Mouse (Mus musculus): Measurements from ENCODE around the gene Crkl. TPM values are rescaled to one million over a fixed set of nuclear protein-coding genes. Genes with fewer than 3 reads are reported as not detected.
A peak's percentile ranks its signal among the peaks of the same experiment; 100 is the strongest.

Gene Crkl
- polyA plus RNA-seq, 1 experiment: 35.7 TPM

DNA sequence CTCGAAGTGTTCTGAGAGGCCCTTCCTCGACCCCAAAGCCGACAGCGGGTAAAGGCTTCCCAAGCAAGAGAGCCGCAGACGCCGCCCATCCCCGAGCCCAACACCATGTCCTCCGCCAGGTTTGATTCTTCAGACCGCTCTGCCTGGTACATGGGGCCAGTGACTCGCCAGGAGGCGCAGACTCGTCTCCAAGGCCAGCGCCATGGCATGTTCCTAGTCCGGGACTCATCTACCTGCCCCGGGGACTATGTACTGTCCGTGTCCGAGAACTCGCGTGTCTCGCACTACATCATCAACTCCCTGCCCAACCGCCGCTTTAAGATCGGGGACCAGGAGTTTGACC lies 557 bp downstream of the Crkl start:
- Histone ChIP-seq H3K27ac (ENCODE audit: insufficient read depth, low read length) (peak overlapping the region; percentile 44), H3K4me3 (ENCODE audit: insufficient read depth, low read length) (peak overlapping the region; percentile 96), H3K4me1 (ENCODE audit: control insufficient read depth, insufficient read depth, low read length) (peaks cover 15% of the 10 kb centered on the region)
- TF ChIP-seq POLR2A (IDR thresholded peaks at IDR 0.05; ENCODE audit: low read depth, low read length) (no peak), CTCF (IDR thresholded peaks at IDR 0.05; ENCODE audit: borderline replicate concordance, insufficient read depth, low read length) (no peak)

DNA sequence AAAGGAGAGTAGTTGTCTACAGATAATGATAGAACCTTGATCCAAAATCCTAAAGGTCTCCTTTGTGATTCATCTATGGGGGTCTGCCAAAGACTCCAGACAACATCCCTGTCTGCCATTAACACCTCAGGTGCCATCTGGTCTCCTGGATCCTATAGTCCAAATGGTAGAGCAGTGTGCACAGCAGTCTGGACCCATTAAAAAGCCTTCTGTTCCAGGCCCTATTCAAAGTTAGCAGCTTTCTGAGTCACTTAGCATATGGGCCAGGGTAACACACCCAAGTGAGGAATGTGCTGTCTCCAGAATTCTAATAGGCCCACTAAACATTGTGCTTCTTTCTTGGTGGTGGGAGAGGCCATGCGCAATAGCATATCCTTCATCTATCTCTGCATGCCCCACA lies 5.1 kb downstream of the Crkl start:
- Histone ChIP-seq H3K4me1 (ENCODE audit: control insufficient read depth, insufficient read depth, low read length) (peaks cover 19% of the 10 kb centered on the region), H3K27ac (ENCODE audit: insufficient read depth, low read length) (peak overlapping the region; percentile 14; the same call in 1 of the 2 replicates), H3K4me3 (ENCODE audit: insufficient read depth, low read length) (no peak overlapping the region)
- TF ChIP-seq POLR2A (IDR thresholded peaks at IDR 0.05; ENCODE audit: low read depth, low read length) (no peak), CTCF (IDR thresholded peaks at IDR 0.05; ENCODE audit: borderline replicate concordance, insufficient read depth, low read length) (no peak)

DNA sequence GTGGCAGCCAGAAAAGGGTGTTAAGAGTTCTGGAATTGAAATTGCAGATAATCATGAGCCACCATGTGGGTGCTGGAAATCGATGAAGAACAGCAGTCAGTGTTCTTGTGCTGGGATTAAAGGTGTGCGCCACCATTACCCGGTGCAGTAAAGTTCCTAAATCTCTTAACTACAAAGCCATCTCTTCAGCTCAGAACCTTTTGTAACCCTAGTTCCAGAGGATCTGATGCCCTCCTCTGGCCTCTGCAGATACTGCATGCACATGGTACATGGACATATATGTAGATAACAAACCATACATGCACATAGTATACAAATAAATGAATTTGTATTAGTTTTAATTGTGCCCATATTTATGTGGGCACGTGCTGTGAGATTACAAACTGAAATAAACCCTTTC lies 8.5 kb downstream of the Crkl start:
- no peak overlapping the region for H3K4me3 ChIP-seq (ENCODE audit: insufficient read depth, low read length)
- TF ChIP-seq POLR2A (IDR thresholded peaks at IDR 0.05; ENCODE audit: low read depth, low read length): no peak
- no peak overlapping the region for H3K27ac ChIP-seq (ENCODE audit: insufficient read depth, low read length)
- peaks cover 14% of the 10 kb centered on the region for H3K4me1 ChIP-seq (ENCODE audit: control insufficient read depth, insufficient read depth, low read length)

DNA sequence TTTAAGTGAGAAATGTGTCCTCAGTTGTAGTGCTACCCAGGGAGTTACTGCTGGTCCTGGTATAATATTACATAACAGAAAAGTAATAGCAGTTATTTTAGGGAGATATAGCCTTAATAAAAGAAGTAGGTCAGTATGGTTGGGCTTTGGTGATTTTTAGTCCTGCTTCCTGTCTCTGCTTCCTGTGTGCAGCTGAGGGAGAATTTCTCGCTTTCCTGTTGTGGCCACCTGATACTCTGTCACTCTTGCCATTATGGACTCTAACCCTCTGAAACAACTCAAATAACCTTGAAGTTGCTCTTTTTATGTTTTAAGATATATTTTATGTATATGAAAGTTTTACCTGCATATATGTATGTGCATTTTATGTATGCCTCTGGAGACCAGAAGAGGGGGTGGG lies 9.8 kb downstream of the Crkl start:
- Histone ChIP-seq H3K4me3 (ENCODE audit: insufficient read depth, low read length) (no peak overlapping the region), H3K4me1 (ENCODE audit: control insufficient read depth, insufficient read depth, low read length) (peaks cover 8% of the 10 kb centered on the region), H3K27ac (ENCODE audit: insufficient read depth, low read length) (no peak overlapping the region)
- no peak for TF ChIP-seq CTCF (IDR thresholded peaks at IDR 0.05; ENCODE audit: borderline replicate concordance, insufficient read depth, low read length)
- no peak for TF ChIP-seq POLR2A (IDR thresholded peaks at IDR 0.05; ENCODE audit: low read depth, low read length)

DNA sequence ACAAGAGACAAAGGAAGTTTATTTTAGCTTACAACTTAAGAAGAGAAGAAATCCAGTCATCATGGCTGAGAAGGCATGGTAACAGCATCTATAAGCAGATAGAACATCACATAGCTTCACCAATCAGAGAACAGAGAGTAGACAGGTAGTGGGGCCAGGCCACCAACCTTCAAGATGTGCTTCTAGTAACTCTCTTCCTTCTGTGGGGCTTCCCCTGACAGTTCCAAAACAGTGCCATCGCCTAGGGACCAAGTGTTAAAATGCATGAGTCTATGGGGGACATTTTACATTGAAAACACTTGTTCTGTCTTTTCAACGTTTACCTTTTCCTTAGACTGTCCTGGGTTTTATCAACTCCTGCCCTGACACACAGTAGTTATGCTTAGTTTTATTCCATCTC lies 11.4 kb downstream of the Crkl start:
- Histone ChIP-seq H3K27ac (ENCODE audit: insufficient read depth, low read length) (no peak overlapping the region), H3K4me3 (ENCODE audit: insufficient read depth, low read length) (no peak overlapping the region), H3K4me1 (ENCODE audit: control insufficient read depth, insufficient read depth, low read length) (0 out of 2 replicates have a peak, but pooled peaks cover 3% of the 10 kb centered on the region)
- TF ChIP-seq CTCF (IDR thresholded peaks at IDR 0.05; ENCODE audit: borderline replicate concordance, insufficient read depth, low read length) (no peak), POLR2A (IDR thresholded peaks at IDR 0.05; ENCODE audit: low read depth, low read length) (no peak)

DNA sequence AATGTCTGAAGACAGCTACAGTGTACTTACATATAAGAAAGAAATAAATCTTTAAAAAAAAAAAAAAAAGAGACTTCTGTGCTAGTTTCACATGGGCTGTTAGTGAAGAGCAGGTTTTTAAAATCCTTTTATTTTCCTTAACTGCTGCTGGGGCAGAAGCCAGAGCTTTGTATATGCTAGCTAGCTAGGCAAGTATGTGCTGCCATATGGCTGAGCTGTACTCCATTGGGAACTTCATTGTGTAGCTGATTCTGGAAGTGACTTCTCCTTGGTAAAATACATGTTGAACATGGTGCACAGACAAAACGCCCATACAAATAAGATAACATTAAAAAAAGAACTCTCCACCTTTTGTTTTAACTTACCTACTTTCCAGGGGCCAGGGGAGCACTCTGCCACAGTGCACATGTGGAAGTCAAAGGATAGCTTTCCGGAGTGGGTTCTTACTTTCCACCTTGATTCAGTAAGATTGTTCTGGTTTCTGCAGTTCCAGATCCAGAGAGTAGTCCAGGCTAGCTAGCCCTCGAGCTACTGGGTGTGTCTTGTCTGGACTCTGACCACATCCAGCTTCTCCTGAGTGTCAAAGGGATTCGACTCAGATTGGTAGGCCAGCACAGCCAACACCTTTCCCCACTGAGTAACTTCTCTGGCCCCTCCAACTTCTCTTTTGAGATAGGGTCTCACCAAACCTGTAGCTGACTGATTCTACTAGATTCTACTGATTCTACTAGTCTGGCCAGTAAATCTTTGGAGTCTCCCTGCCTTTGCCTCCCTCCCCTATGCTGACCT lies 15.3 kb downstream of the Crkl start:
- TF ChIP-seq POLR2A (IDR thresholded peaks at IDR 0.05; ENCODE audit: low read depth, low read length) (no peak), CTCF (IDR thresholded peaks at IDR 0.05; ENCODE audit: borderline replicate concordance, insufficient read depth, low read length) (no peak)
- Histone ChIP-seq H3K27ac (ENCODE audit: insufficient read depth, low read length) (no peak overlapping the region), H3K4me1 (ENCODE audit: control insufficient read depth, insufficient read depth, low read length) (no peaks in the 10 kb centered on the region), H3K4me3 (ENCODE audit: insufficient read depth, low read length) (no peak overlapping the region)

DNA sequence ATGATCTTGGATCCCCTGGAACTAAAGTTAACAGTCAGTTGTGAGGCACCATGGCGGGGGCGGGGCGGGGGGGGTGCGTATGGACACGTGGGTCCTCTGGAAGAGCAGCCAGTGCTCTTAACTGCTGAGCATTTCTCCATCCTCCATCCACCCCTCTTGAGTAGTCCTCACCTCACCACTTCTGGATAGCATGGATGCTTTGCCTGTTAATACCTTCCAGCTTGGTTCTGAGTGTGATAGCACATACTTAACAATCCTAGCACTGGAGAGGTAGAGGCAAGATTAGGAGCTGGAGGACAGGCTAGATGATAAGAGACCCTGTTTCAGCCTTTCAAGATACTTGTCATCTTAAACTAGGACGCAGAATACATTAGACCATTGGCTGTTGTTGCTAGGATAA lies 20.7 kb downstream of the Crkl start:
- Histone ChIP-seq H3K4me1 (ENCODE audit: control insufficient read depth, insufficient read depth, low read length) (no peaks in the 10 kb centered on the region), H3K4me3 (ENCODE audit: insufficient read depth, low read length) (no peak overlapping the region), H3K27ac (ENCODE audit: insufficient read depth, low read length) (no peak overlapping the region)
- no peak for TF ChIP-seq CTCF (IDR thresholded peaks at IDR 0.05; ENCODE audit: borderline replicate concordance, insufficient read depth, low read length)
- no peak for TF ChIP-seq POLR2A (IDR thresholded peaks at IDR 0.05; ENCODE audit: low read depth, low read length)

DNA sequence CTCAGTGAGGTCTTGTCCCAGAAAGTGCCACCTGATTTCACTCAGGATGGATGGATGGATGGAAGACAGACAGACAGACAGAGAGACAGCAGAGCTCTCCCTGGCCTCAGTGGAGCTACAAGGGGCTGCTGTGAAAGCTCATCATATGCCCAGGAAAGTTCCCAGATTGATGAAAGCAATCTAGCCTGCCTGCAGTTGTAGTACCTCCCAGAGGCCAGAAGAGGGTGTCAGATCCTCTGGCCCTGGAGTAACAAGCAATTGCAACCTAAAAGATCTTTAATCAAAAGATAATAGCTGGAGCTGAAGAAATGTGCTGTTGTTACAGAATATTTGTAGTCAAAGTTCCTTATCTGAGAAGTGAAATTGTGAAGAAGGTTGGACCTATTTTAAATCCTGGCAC lies 22.3 kb downstream of the Crkl start:
- no peak for TF ChIP-seq POLR2A (IDR thresholded peaks at IDR 0.05; ENCODE audit: low read depth, low read length)
- TF ChIP-seq CTCF (IDR thresholded peaks at IDR 0.05; ENCODE audit: borderline replicate concordance, insufficient read depth, low read length): no peak
- no peaks in the 10 kb centered on the region for H3K4me1 ChIP-seq (ENCODE audit: control insufficient read depth, insufficient read depth, low read length)
- H3K4me3 ChIP-seq (ENCODE audit: insufficient read depth, low read length): no peak overlapping the region
- H3K27ac ChIP-seq (ENCODE audit: insufficient read depth, low read length): no peak overlapping the region

DNA sequence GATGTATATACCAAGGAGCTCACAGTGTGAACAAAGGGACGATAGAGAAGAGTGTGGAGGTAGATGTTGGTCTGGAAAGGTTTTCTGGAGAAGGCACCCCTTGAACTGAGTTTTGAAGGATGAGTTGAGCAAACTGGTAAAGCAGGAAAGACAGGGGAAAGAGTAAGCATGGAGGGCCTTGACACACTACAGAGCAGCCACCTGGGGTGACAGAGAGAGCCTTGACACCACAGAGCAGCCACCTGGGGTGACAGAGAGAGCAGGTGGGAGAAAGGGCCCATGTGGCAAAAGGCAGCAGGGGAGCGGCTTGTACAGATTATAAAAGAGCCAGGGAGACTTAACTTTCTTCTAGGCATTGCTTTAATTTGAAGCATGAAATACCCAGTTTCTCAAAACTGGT lies 23.0 kb downstream of the Crkl start:
- no peak overlapping the region for H3K4me3 ChIP-seq (ENCODE audit: insufficient read depth, low read length)
- no peaks in the 10 kb centered on the region for H3K4me1 ChIP-seq (ENCODE audit: control insufficient read depth, insufficient read depth, low read length)
- TF ChIP-seq POLR2A (IDR thresholded peaks at IDR 0.05; ENCODE audit: low read depth, low read length): no peak
- TF ChIP-seq CTCF (IDR thresholded peaks at IDR 0.05; ENCODE audit: borderline replicate concordance, insufficient read depth, low read length): no peak

DNA sequence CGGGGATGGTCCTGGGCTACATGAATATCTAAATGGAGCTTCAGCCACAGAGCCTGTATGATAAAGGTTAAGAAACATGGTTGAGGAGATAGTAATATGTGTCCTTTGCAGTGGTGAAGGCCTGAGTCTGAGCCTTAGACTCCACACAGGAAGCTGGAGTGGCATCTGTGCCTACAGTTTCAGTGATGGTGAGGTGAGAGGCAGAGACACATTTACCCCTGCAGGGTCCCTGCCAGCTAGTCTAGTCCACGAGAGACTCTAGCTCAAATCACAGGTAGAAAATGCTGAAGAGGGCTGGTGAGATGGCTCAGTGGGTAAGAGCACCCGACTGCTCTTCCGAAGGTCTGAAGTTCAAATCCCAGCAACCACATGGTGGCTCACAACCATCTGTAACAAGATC lies 23.5 kb downstream of the Crkl start:
- no peaks in the 10 kb centered on the region for H3K4me1 ChIP-seq (ENCODE audit: control insufficient read depth, insufficient read depth, low read length)
- no peak for TF ChIP-seq POLR2A (IDR thresholded peaks at IDR 0.05; ENCODE audit: low read depth, low read length)
- no peak for TF ChIP-seq CTCF (IDR thresholded peaks at IDR 0.05; ENCODE audit: borderline replicate concordance, insufficient read depth, low read length)
- no peak overlapping the region for H3K4me3 ChIP-seq (ENCODE audit: insufficient read depth, low read length)
- H3K27ac ChIP-seq (ENCODE audit: insufficient read depth, low read length): no peak overlapping the region

More for the DNA sequence above, 23.0 kb downstream of the Crkl start:
- no peak overlapping the region for H3K27ac ChIP-seq (ENCODE audit: insufficient read depth, low read length)

Data from embryonic fibroblast, embryonic 13.5 days (primary cell).